Mouse (Mus musculus) cerebellum, adult 2 months (tissue): ENCODE data around the gene Elovl5.

Experiments
- CTCF ChIP-seq: fragments of 200-500 bp; IDR thresholded peaks from 2 replicates; pipeline ENCODE4 v1.5.1; 2011; ENCODE audit warnings: low read depth, mild to moderate bottlenecking, control low read depth, low read length, moderate library complexity, borderline replicate concordance; ENCODE audit not compliant: insufficient read depth
- POLR2A ChIP-seq: fragments of 200-500 bp; IDR thresholded peaks from 2 replicates; pipeline ENCODE4 v1.6.1; 2011; ENCODE audit warnings: low read length, control low read depth, borderline replicate concordance; ENCODE audit not compliant: insufficient read depth

DNA sequence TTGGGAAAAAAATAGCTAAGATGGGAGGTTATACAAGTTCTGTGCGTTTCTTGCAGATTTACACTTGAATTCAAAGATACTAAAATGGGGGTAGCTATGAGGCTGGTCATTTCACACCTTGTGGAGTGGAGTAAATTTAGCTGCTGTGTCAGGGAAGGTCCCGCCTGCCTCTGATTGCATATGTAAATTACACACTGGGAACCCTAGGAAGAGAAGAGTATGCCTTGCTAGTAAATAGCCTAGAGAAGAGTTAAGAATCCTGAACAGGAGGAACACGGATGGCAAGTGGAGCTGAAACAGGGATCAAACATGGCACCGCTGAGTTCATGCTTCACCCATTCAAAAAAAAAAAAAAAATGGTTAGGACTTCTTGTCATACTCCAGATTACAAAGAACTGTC, 1.4 kb upstream of the Elovl5 start:
- no peak for TF ChIP-seq POLR2A
- no peak for TF ChIP-seq CTCF
